ENCODE assay signal across 8 mouse cellular contexts in the genomic region with DNA sequence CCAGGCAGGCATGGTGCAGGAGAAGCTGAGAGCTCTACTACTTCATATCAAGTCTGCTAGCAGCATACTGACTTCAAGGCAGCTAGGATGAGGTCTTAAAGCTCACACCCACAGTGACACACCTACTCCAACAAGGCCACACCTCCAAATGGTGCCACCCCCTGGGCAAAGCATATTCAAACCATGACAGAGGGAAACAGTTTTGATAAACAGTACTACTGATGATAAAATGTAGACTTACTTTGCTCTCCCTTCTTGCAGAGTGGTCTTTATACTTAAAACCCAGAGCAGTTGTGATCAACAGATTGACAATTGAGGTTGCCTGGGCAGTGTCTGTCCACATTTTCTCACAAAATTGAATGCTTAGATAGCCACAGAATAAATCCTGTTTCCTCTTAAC. TPM values are rescaled to one million over a fixed set of nuclear protein-coding genes. Genes with fewer than 3 reads are reported as not detected.
DNase-seq lines count a peak whose midpoint lies in the region; ATAC-seq and TF ChIP-seq lines count a peak whose summit lies in the region.

No protein-coding gene starts in this region.

- H3K4me2 ChIP-seq in CH12.LX (ENCODE audit: insufficient read depth, low read depth, poor library complexity, severe bottlenecking) = no peak overlapping the region
- H3K4me2 ChIP-seq in embryonic facial prominence, embryonic 15.5 days (replicated peaks) = peak overlapping the region; percentile 62
- H3K4me2 ChIP-seq in hindbrain, embryonic 16.5 days (ENCODE audit: low read length) = peak overlapping the region; percentile 91
- peak overlapping the region; percentile 52 for H3K4me2 ChIP-seq in lung, embryonic 15.5 days
- H3K4me2 ChIP-seq in stomach, embryonic 16.5 days (ENCODE audit: low read depth, low read length) = peak overlapping the region; percentile 48

- peaks cover 24% of the 10 kb centered on the region for H3K79me2 ChIP-seq in CH12.LX (replicated peaks; ENCODE audit: control insufficient read depth, extremely low read depth, insufficient read depth, poor library complexity, severe bottlenecking)

- no peak for TF ChIP-seq POLR2A in CH12.LX (IDR thresholded peaks at IDR 0.05; ENCODE audit: low read depth, low read length)

- no peak for TF ChIP-seq CTCF in CH12.LX (conservative IDR thresholded peaks at IDR 0.05 in 1 of 2, IDR thresholded peaks at IDR 0.05 in 1 of 2; ENCODE audit: low read depth in 2 of 2, low read length in 2 of 2)

- H3K27ac ChIP-seq in CH12.LX (ENCODE audit: insufficient read depth, low read depth) = no peak overlapping the region
- peak overlapping the region; percentile 95 for H3K27ac ChIP-seq in embryonic facial prominence, embryonic 15.5 days (replicated peaks)
- peak overlapping the region; percentile 89 for H3K27ac ChIP-seq in hindbrain, embryonic 16.5 days (ENCODE audit: low read depth, low read length)
- H3K27ac ChIP-seq in lung, embryonic 15.5 days = peak overlapping the region; percentile 83
- H3K27ac ChIP-seq in stomach, embryonic 16.5 days (ENCODE audit: low read length) = peak overlapping the region; percentile 84

- in situ Hi-C loops in CH12.LX (cut with MboI; ENCODE audit: low pct_ligation_motif_present, low pct_unique_long_range_greater_than_20kb, low sequenced_read_pairs) = no loop called here

- no peaks in the 10 kb centered on the region for H3K9me3 ChIP-seq in CH12.LX (replicated peaks; ENCODE audit: low read length)
- no peaks in the 10 kb centered on the region for H3K9me3 ChIP-seq in embryonic facial prominence, embryonic 15.5 days (replicated peaks)
- H3K9me3 ChIP-seq in hindbrain, embryonic 16.5 days (ENCODE audit: control insufficient read depth, low read length) = no peaks in the 10 kb centered on the region
- H3K9me3 ChIP-seq in lung, embryonic 15.5 days = no peaks in the 10 kb centered on the region
- H3K9me3 ChIP-seq in stomach, embryonic 16.5 days (replicated peaks; ENCODE audit: control insufficient read depth, low read length) = no peaks in the 10 kb centered on the region

- DNase-seq in cerebellum, adult 18-20 months = peak; percentile 18 to 19
- no peak for DNase-seq in cerebellum, postnatal 36 days
- peak; percentile 24 for DNase-seq in CH12.LX (ENCODE audit: extremely low read depth)
- no peak for DNase-seq in yolk sac, embryonic 10.5 days (ENCODE audit: low spot score)

- peaks cover 2 to 25% of the 10 kb centered on the region in 2 experiments; a peak in 3 of 4 replicates for H3K4me1 ChIP-seq in CH12.LX (ENCODE audit: control insufficient read depth in 1 of 2, insufficient read depth in 2 of 2)
- H3K4me1 ChIP-seq in embryonic facial prominence, embryonic 15.5 days = peaks cover 21% of the 10 kb centered on the region
- H3K4me1 ChIP-seq in hindbrain, embryonic 16.5 days (ENCODE audit: control insufficient read depth, insufficient read depth, low read depth, low read length) = peaks cover 19% of the 10 kb centered on the region
- H3K4me1 ChIP-seq in lung, embryonic 15.5 days = peaks cover 19% of the 10 kb centered on the region
- H3K4me1 ChIP-seq in stomach, embryonic 16.5 days (ENCODE audit: control insufficient read depth, insufficient read depth, low read length) = peaks cover 3% of the 10 kb centered on the region; the same call in 1 of the 2 replicates

- ATAC-seq in embryonic facial prominence, embryonic 15.5 days (ENCODE audit: insufficient number of reproducible peaks, low FRiP score, low TSS enrichment, low read depth) = no peak
- ATAC-seq in hindbrain, embryonic 16.5 days = no peak
- ATAC-seq in lung, embryonic 15.5 days (ENCODE audit: borderline replicate concordance, extremely low read depth, low FRiP score, low TSS enrichment) = no peak
- no peak for ATAC-seq in stomach, embryonic 16.5 days (ENCODE audit: insufficient read depth, low FRiP score)

- peak overlapping the region; percentile 89; the same call in 1 of the 2 replicates for H3K9ac ChIP-seq in CH12.LX (ENCODE audit: insufficient read depth, low read depth)
- no peak overlapping the region for H3K9ac ChIP-seq in embryonic facial prominence, embryonic 15.5 days
- H3K9ac ChIP-seq in hindbrain, embryonic 16.5 days (ENCODE audit: low read depth, low read length) = no peak overlapping the region
- 0 out of 2 replicates have a peak overlapping the region, but pooled peaks have one; percentile 23 for H3K9ac ChIP-seq in lung, embryonic 15.5 days
- H3K9ac ChIP-seq in stomach, embryonic 16.5 days (ENCODE audit: low read length) = peak overlapping the region; percentile 49; the same call in 1 of the 2 replicates

- dilution Hi-C loops in CH12.LX (cut with MboI; ENCODE audit: extremely low pct_ligation_motif_present, extremely low pct_unique_long_range_greater_than_20kb, low sequenced_read_pairs) = no loop called here

- no peak for TF ChIP-seq EP300 in CH12.LX (IDR thresholded peaks at IDR 0.05; ENCODE audit: low read length)

- peak overlapping the region in 2 of 3 experiments; percentile 64 to 92 for H3K4me3 ChIP-seq in CH12.LX (replicated peaks in 1 of 3; ENCODE audit: low read depth in 2 of 3, low read length in 2 of 3, poor library complexity in 1 of 3)
- peak overlapping the region; percentile 86 for H3K4me3 ChIP-seq in embryonic facial prominence, embryonic 15.5 days (replicated peaks)
- peak overlapping the region; percentile 93 for H3K4me3 ChIP-seq in hindbrain, embryonic 16.5 days (ENCODE audit: low read length)
- H3K4me3 ChIP-seq in lung, embryonic 15.5 days = peak overlapping the region; percentile 83
- peak overlapping the region; percentile 79 for H3K4me3 ChIP-seq in stomach, embryonic 16.5 days (replicated peaks; ENCODE audit: low read length)

- no peak for TF ChIP-seq RAD21 in CH12.LX (IDR thresholded peaks at IDR 0.05; ENCODE audit: low read depth, low read length)

- no peaks in the 10 kb centered on the region for H3K27me3 ChIP-seq in CH12.LX (replicated peaks)
- no peaks in the 10 kb centered on the region for H3K27me3 ChIP-seq in embryonic facial prominence, embryonic 15.5 days
- no peaks in the 10 kb centered on the region for H3K27me3 ChIP-seq in hindbrain, embryonic 16.5 days (replicated peaks; ENCODE audit: control insufficient read depth, insufficient read depth, low read length)
- no peaks in the 10 kb centered on the region for H3K27me3 ChIP-seq in lung, embryonic 15.5 days
- no peaks in the 10 kb centered on the region for H3K27me3 ChIP-seq in stomach, embryonic 16.5 days (ENCODE audit: control insufficient read depth, insufficient read depth, low read length)

- H3K36me3 ChIP-seq in CH12.LX (replicated peaks in 1 of 2; ENCODE audit: control insufficient read depth in 1 of 2, insufficient read depth in 1 of 2, low read length in 1 of 2) = peaks cover 10 to 23% of the 10 kb centered on the region in 2 experiments
- H3K36me3 ChIP-seq in embryonic facial prominence, embryonic 15.5 days = peaks cover 10% of the 10 kb centered on the region; the same call in 1 of the 2 replicates
- peaks cover 4% of the 10 kb centered on the region; the same call in 1 of the 2 replicates for H3K36me3 ChIP-seq in hindbrain, embryonic 16.5 days (ENCODE audit: control insufficient read depth, insufficient read depth, low read length)
- H3K36me3 ChIP-seq in lung, embryonic 15.5 days = peaks cover 14% of the 10 kb centered on the region; the same call in 1 of the 2 replicates
- H3K36me3 ChIP-seq in stomach, embryonic 16.5 days (ENCODE audit: control insufficient read depth, insufficient read depth, low read length) = peaks cover 6% of the 10 kb centered on the region

TF ChIP-seq in CH12.LX, 34 proteins besides CTCF, POLR2A, EP300 and RAD21:
- TF ChIP-seq ELF1 (IDR thresholded peaks at IDR 0.05; ENCODE audit: low read depth, low read length) (no peak), MAX (IDR thresholded peaks at IDR 0.05; ENCODE audit: low read length) (no peak), MXI1 (IDR thresholded peaks at IDR 0.05; ENCODE audit: low read depth, low read length) (no peak), ZNF384 (IDR thresholded peaks at IDR 0.05; ENCODE audit: low read depth, low read length) (no peak), MYC (IDR thresholded peaks at IDR 0.05; ENCODE audit: low read depth, low read length) (no peak), CHD1 (IDR thresholded peaks at IDR 0.05; ENCODE audit: low read depth, low read length) (no peak), POLR2AphosphoS2 (IDR thresholded peaks at IDR 0.05; ENCODE audit: low read depth, low read length) (no peak), GABPA (IDR thresholded peaks at IDR 0.05; ENCODE audit: insufficient replicate concordance, low read depth, low read length) (no peak), ETS1 (conservative IDR thresholded peaks at IDR 0.05; ENCODE audit: low read depth, low read length) (no peak), MAZ (IDR thresholded peaks at IDR 0.05; ENCODE audit: low read depth, low read length) (no peak), NRF1 (IDR thresholded peaks at IDR 0.05; ENCODE audit: low read depth, low read length) (no peak), ZKSCAN1 (IDR thresholded peaks at IDR 0.05; ENCODE audit: borderline replicate concordance, low read depth, low read length) (no peak)
TF ChIP-seq in CH12.LX: peak in this region for 0.

RNA-seq across cellular contexts. Expression of a gene that starts 0.8 kb away (rescaled TPM):
- 66.4 and 76.6 TPM in 2 replicates for total RNA-seq in CH12.LX (2012; rRNA removed)
- total RNA-seq in CH12.LX (2014; rRNA removed) = 85.6 and 110 TPM in 2 replicates
- 87.0 and 115 TPM in 2 replicates for polyA plus RNA-seq in CH12.LX (2012; ENCODE audit: insufficient read length, low read depth)
- 95.7 and 96.0 TPM in 2 replicates for polyA plus RNA-seq in embryonic facial prominence, embryonic 15.5 days (2015; fragmentation: Nextera tagmentation; extraction: Ambion mirVana)
- polyA plus RNA-seq in hindbrain, embryonic 16.5 days (2015; fragmentation: Nextera tagmentation; extraction: Ambion mirVana) = 101 TPM in 2 replicates
- 107 and 113 TPM in 2 replicates for polyA plus RNA-seq in lung, embryonic 15.5 days (2015; fragmentation: Nextera tagmentation; extraction: Ambion mirVana)
- 95.1 and 97.0 TPM in 2 replicates for polyA plus RNA-seq in stomach, embryonic 16.5 days (2015; fragmentation: Nextera tagmentation; extraction: Ambion mirVana)

RNA-seq across cellular contexts. Expression of a gene that starts 57.8 kb away (rescaled TPM):
- total RNA-seq in CH12.LX (2012; rRNA removed) = 14.3 and 14.8 TPM in 2 replicates
- 18.9 and 21.0 TPM in 2 replicates for total RNA-seq in CH12.LX (2014; rRNA removed)
- 14.3 and 17.2 TPM in 2 replicates for polyA plus RNA-seq in CH12.LX (2012; ENCODE audit: insufficient read length, low read depth)
- polyA plus RNA-seq in embryonic facial prominence, embryonic 15.5 days (2015; fragmentation: Nextera tagmentation; extraction: Ambion mirVana) = 14.8 and 17.4 TPM in 2 replicates
- 10.6 and 11.1 TPM in 2 replicates for polyA plus RNA-seq in hindbrain, embryonic 16.5 days (2015; fragmentation: Nextera tagmentation; extraction: Ambion mirVana)
- polyA plus RNA-seq in lung, embryonic 15.5 days (2015; fragmentation: Nextera tagmentation; extraction: Ambion mirVana) = 13.5 and 15.3 TPM in 2 replicates
- 11.5 and 12.9 TPM in 2 replicates for polyA plus RNA-seq in stomach, embryonic 16.5 days (2015; fragmentation: Nextera tagmentation; extraction: Ambion mirVana)

Comparison
In these comparisons a context has a peak if more than half of its experiments do, and no peak if none do; other contexts are left out.
1. DNase-seq: peak in cerebellum, adult 18-20 months (2 of 2) and CH12.LX (single experiment); none in cerebellum, postnatal 36 days (0 of 2) and yolk sac, embryonic 10.5 days (single experiment).
2. H3K9ac ChIP-seq: peak in CH12.LX (single experiment), lung, embryonic 15.5 days (single experiment) and stomach, embryonic 16.5 days (single experiment); none in embryonic facial prominence, embryonic 15.5 days (single experiment) and hindbrain, embryonic 16.5 days (single experiment).
3. Peak in every context shown above with its lines, with median percentiles within 50 percentile points of each other: H3K4me3 ChIP-seq.